In genomic region chr19:60553501-60553900, GRCm38 (mm10) we compare ENCODE assay signal across 8 mouse cellular contexts. TPM values are rescaled to one million over a fixed set of nuclear protein-coding genes. Genes with fewer than 3 reads are reported as not detected.
DNase-seq lines count a peak whose midpoint lies in the region; ATAC-seq lines count a peak whose summit lies in the region.

No protein-coding gene starts in this region.

- intact Hi-C loops in heart, postnatal 10 days (cut with DNase I): loop anchor here (2.0 kb wide), 1 partner anchor 87 kb away; no protein-coding TSS in a partner anchor

- peak; percentile 59; the same call in 1 of the 2 replicates for ATAC-seq in erythroid progenitor cell, adult 5-6 weeks (replicated peaks; ENCODE audit: low FRiP score, poor library complexity, severe bottlenecking)

- DNase-seq in heart, postnatal 10 days: peak; percentile 52 to 77
- DNase-seq in heart, adult 11 months: no peak
- DNase-seq in CD8-positive naive resting alpha-beta T cell, adult 2 months (ENCODE audit: low read depth in 2 of 2, low spot score in 2 of 2): peak; percentile 7 to 55
- DNase-seq in adrenal gland, postnatal 36 days: peak; percentile 56 to 67
- DNase-seq in large intestine, adult 2 months (ENCODE audit: low read depth, low spot score): peak; percentile 21
- peak; percentile 41 for DNase-seq in lung, postnatal 25 days (ENCODE audit: low spot score)
- DNase-seq in spleen, postnatal 14 days (ENCODE audit: low spot score in 2 of 2): peak; percentile 14 to 51

RNA-seq across cellular contexts. Expression of gene Cacul1, which starts 27.3 kb away (rescaled TPM):
- total RNA-seq in heart, postnatal 10 days (2021): 10 to 100 TPM; 28.5 to 29.4 TPM
- total RNA-seq in adrenal gland, postnatal 36 days (2021): 10 to 100 TPM; 42.3 to 44.7 TPM
- total RNA-seq in erythroid progenitor cell, adult 5-6 weeks (2015; ENCODE audit: low replicate concordance): 9.0 and 24.3 TPM in 2 replicates
- total RNA-seq in erythroid progenitor cell, adult 5-6 weeks (2017; ENCODE audit: low replicate concordance): 6.8 and 16.2 TPM in 2 replicates
- 5.3 and 8.8 TPM in 2 replicates for polyA plus RNA-seq in large intestine, adult 2 months (2012; rRNA removed)
